In genomic region chr7:45016761-45017160, GRCm38 (mm10) we compare ENCODE assay signal across 8 mouse cellular contexts. TPM values are rescaled to one million over a fixed set of nuclear protein-coding genes. Genes with fewer than 3 reads are reported as not detected.
DNase-seq lines count a peak whose midpoint lies in the region; ATAC-seq and TF ChIP-seq lines count a peak whose summit lies in the region.

No protein-coding gene starts in this region.

- under 1% methylated on average over 4 of the region's 4 CpGs for WGBS in heart, embryonic 10.5 days
- WGBS in forebrain, embryonic 14.5 days = 2% methylated on average over 4 of the region's 4 CpGs
- 2% methylated on average over 4 of the region's 4 CpGs for WGBS in liver, embryonic 16.5 days (ENCODE audit: insufficient replicate concordance)

- peak overlapping the region; percentile 89 for H3K4me3 ChIP-seq in heart, embryonic 10.5 days
- H3K4me3 ChIP-seq in C2C12 (ENCODE audit: insufficient read depth, poor library complexity, severe bottlenecking) = peak overlapping the region; percentile 26
- H3K4me3 ChIP-seq in forebrain, embryonic 14.5 days (ENCODE audit: low read depth, low read length) = peak overlapping the region; percentile 95
- H3K4me3 ChIP-seq in liver, embryonic 16.5 days (ENCODE audit: low read depth, low read length) = peak overlapping the region; percentile 98

- 0 out of 2 replicates have a peak, but pooled peaks have one; percentile 0 for ATAC-seq in forebrain, embryonic 14.5 days
- ATAC-seq in liver, embryonic 16.5 days (ENCODE audit: low read depth) = no peak

- no peak for TF ChIP-seq CTCF in C2C12 (IDR thresholded peaks at IDR 0.05; ENCODE audit: control insufficient read depth, insufficient read depth, insufficient read length)

- H3ac ChIP-seq in C2C12 (ENCODE audit: control insufficient read depth, insufficient read length, low read depth) = peak overlapping the region; percentile 67

- H3K9ac ChIP-seq in forebrain, embryonic 14.5 days (ENCODE audit: low read length) = peak overlapping the region; percentile 52
- peak overlapping the region; percentile 99 for H3K9ac ChIP-seq in liver, embryonic 16.5 days (ENCODE audit: low read depth, low read length)

- H3K27ac ChIP-seq in heart, embryonic 10.5 days = peak overlapping the region; percentile 99
- peak overlapping the region; percentile 85 for H3K27ac ChIP-seq in forebrain, embryonic 14.5 days (ENCODE audit: low read depth, low read length)
- H3K27ac ChIP-seq in liver, embryonic 16.5 days (ENCODE audit: low read length) = peak overlapping the region; percentile 99

- H3K4me2 ChIP-seq in forebrain, embryonic 14.5 days (ENCODE audit: low read length) = peak overlapping the region; percentile 65
- H3K4me2 ChIP-seq in liver, embryonic 16.5 days (ENCODE audit: low read depth, low read length) = peak overlapping the region; percentile 100

- H3K79me2 ChIP-seq in C2C12 (ENCODE audit: control insufficient read depth, insufficient read depth) = peaks cover 46% of the 10 kb centered on the region

- peaks cover 37% of the 10 kb centered on the region for H3K4me1 ChIP-seq in heart, embryonic 10.5 days
- H3K4me1 ChIP-seq in forebrain, embryonic 14.5 days (ENCODE audit: control insufficient read depth, insufficient read depth, low read length) = peaks cover 14% of the 10 kb centered on the region
- H3K4me1 ChIP-seq in liver, embryonic 16.5 days (ENCODE audit: control insufficient read depth, low read depth, low read length) = peaks cover 46% of the 10 kb centered on the region

- no peaks in the 10 kb centered on the region for H3K27me3 ChIP-seq in heart, embryonic 10.5 days (ENCODE audit: insufficient read depth, poor library complexity, severe bottlenecking)
- no peaks in the 10 kb centered on the region for H3K27me3 ChIP-seq in C2C12 (ENCODE audit: control insufficient read depth, insufficient read depth, insufficient read length)
- no peaks in the 10 kb centered on the region for H3K27me3 ChIP-seq in forebrain, embryonic 14.5 days (replicated peaks; ENCODE audit: control insufficient read depth, insufficient read depth, low read length)
- peaks cover 3% of the 10 kb centered on the region; the same call in 1 of the 2 replicates for H3K27me3 ChIP-seq in liver, embryonic 16.5 days (ENCODE audit: control insufficient read depth, insufficient read depth, low read depth, low read length)

- H3K9me3 ChIP-seq in heart, embryonic 10.5 days = no peaks in the 10 kb centered on the region
- no peaks in the 10 kb centered on the region for H3K9me3 ChIP-seq in forebrain, embryonic 14.5 days (replicated peaks; ENCODE audit: control insufficient read depth, low read length)
- no peaks in the 10 kb centered on the region for H3K9me3 ChIP-seq in liver, embryonic 16.5 days (replicated peaks; ENCODE audit: control insufficient read depth, low read length)

- peaks cover 31% of the 10 kb centered on the region for H3K79me3 ChIP-seq in C2C12 (ENCODE audit: low read depth)

- DNase-seq in heart, embryonic 10.5 days (ENCODE audit: low spot score) = no peak
- no peak for DNase-seq in heart, adult 8-10 months (ENCODE audit: low spot score)
- no peak for DNase-seq in forebrain, embryonic 14.5 days (ENCODE audit: low spot score)
- no peak for DNase-seq in yolk sac, embryonic 10.5 days (ENCODE audit: low spot score)
- DNase-seq in right cerebral cortex, postnatal 4 days = no peak
- no peak for DNase-seq in urinary bladder, adult 18-20 months (ENCODE audit: low spot score in 2 of 2)

- H3K36me3 ChIP-seq in heart, embryonic 10.5 days = peaks cover 23% of the 10 kb centered on the region
- H3K36me3 ChIP-seq in C2C12 (ENCODE audit: control insufficient read depth, insufficient read depth) = peaks cover 16% of the 10 kb centered on the region
- H3K36me3 ChIP-seq in forebrain, embryonic 14.5 days (ENCODE audit: control insufficient read depth, insufficient read depth, low read length) = peaks cover 22% of the 10 kb centered on the region
- peaks cover 7% of the 10 kb centered on the region for H3K36me3 ChIP-seq in liver, embryonic 16.5 days (ENCODE audit: control insufficient read depth, insufficient read depth)

TF ChIP-seq in C2C12, 6 proteins besides CTCF, POLR2A, EP300 and RAD21:
- TF ChIP-seq MYOD1 (IDR thresholded peaks at IDR 0.05; ENCODE audit: control insufficient read depth, insufficient read length, low read depth) (no peak), USF1 (IDR thresholded peaks at IDR 0.05; ENCODE audit: low read depth) (no peak), MYOG (IDR thresholded peaks at IDR 0.05; ENCODE audit: control insufficient read depth, extremely low read depth, insufficient read length) (no peak), CEBPB (IDR thresholded peaks at IDR 0.05; ENCODE audit: low read depth) (no peak), FOSL1 (IDR thresholded peaks at IDR 0.05; ENCODE audit: insufficient read depth, low read length, poor library complexity, severe bottlenecking) (no peak), MAX (IDR thresholded peaks at IDR 0.05) (no peak)

RNA-seq across cellular contexts. Expression of gene Scaf1, which starts 0.6 kb away (rescaled TPM):
- 40.5 and 41.0 TPM in 2 replicates for polyA plus RNA-seq in heart, embryonic 10.5 days (2016; fragmentation: Nextera tagmentation; extraction: Ambion mirVana)
- total RNA-seq in heart, adult 8-10 months (2022) = 10 to 100 TPM; 46.8 to 56.2 (median 49.7) TPM
- 58.4 TPM for polyA plus RNA-seq in C2C12 (2012; fragmentation: generic; extraction: Trizol)
- 40.5 and 47.8 TPM in 2 replicates for polyA plus RNA-seq in forebrain, embryonic 14.5 days (2014; fragmentation: Nextera tagmentation; extraction: Ambion mirVana)
- 9.8 and 9.9 TPM in 2 replicates for polyA plus RNA-seq in liver, embryonic 16.5 days (2015; fragmentation: Nextera tagmentation; extraction: Ambion mirVana)

RNA-seq across cellular contexts. Expression of gene Rras, which starts 1.0 kb away (rescaled TPM):
- polyA plus RNA-seq in heart, embryonic 10.5 days (2016; fragmentation: Nextera tagmentation; extraction: Ambion mirVana) = 50.5 and 57.5 TPM in 2 replicates
- 10 to 100 TPM; 40.2 to 49.8 (median 44.1) TPM for total RNA-seq in heart, adult 8-10 months (2022)
- polyA plus RNA-seq in C2C12 (2012; fragmentation: generic; extraction: Trizol) = 56.8 TPM
- polyA plus RNA-seq in forebrain, embryonic 14.5 days (2014; fragmentation: Nextera tagmentation; extraction: Ambion mirVana) = 11.4 and 14.7 TPM in 2 replicates
- polyA plus RNA-seq in liver, embryonic 16.5 days (2015; fragmentation: Nextera tagmentation; extraction: Ambion mirVana) = 20.9 and 23.2 TPM in 2 replicates

RNA-seq across cellular contexts. Expression of gene Bcl2l12, which starts 18.2 kb away (rescaled TPM):
- 44.9 and 57.9 TPM in 2 replicates for polyA plus RNA-seq in heart, embryonic 10.5 days (2016; fragmentation: Nextera tagmentation; extraction: Ambion mirVana)
- total RNA-seq in heart, adult 8-10 months (2022) = 10 to 100 TPM in 3 of 4 experiments, 1 to 10 TPM in 1; 8.6 to 13.5 (median 11.0) TPM
- 18.1 TPM for polyA plus RNA-seq in C2C12 (2012; fragmentation: generic; extraction: Trizol)
- 20.0 and 23.4 TPM in 2 replicates for polyA plus RNA-seq in forebrain, embryonic 14.5 days (2014; fragmentation: Nextera tagmentation; extraction: Ambion mirVana)
- 11.0 and 12.2 TPM in 2 replicates for polyA plus RNA-seq in liver, embryonic 16.5 days (2015; fragmentation: Nextera tagmentation; extraction: Ambion mirVana)

RNA-seq across cellular contexts. Expression of gene Irf3, which starts 19.3 kb away (rescaled TPM):
- polyA plus RNA-seq in heart, embryonic 10.5 days (2016; fragmentation: Nextera tagmentation; extraction: Ambion mirVana) = 61.8 and 71.1 TPM in 2 replicates
- 10 to 100 TPM; 23.2 to 31.9 (median 27.0) TPM for total RNA-seq in heart, adult 8-10 months (2022)
- 43.7 TPM for polyA plus RNA-seq in C2C12 (2012; fragmentation: generic; extraction: Trizol)
- polyA plus RNA-seq in forebrain, embryonic 14.5 days (2014; fragmentation: Nextera tagmentation; extraction: Ambion mirVana) = 52.7 and 60.6 TPM in 2 replicates
- polyA plus RNA-seq in liver, embryonic 16.5 days (2015; fragmentation: Nextera tagmentation; extraction: Ambion mirVana) = 39.8 and 43.2 TPM in 2 replicates

RNA-seq across cellular contexts. Expression of gene Prmt1, which starts 30.4 kb away (rescaled TPM):
- 563 and 740 TPM in 2 replicates for polyA plus RNA-seq in heart, embryonic 10.5 days (2016; fragmentation: Nextera tagmentation; extraction: Ambion mirVana)
- total RNA-seq in heart, adult 8-10 months (2022) = 100 to 1,000 TPM in 2 of 4 experiments, 10 to 100 TPM in 2; 88.3 to 107 (median 102) TPM
- 978 TPM for polyA plus RNA-seq in C2C12 (2012; fragmentation: generic; extraction: Trizol)
- polyA plus RNA-seq in forebrain, embryonic 14.5 days (2014; fragmentation: Nextera tagmentation; extraction: Ambion mirVana) = 241 and 274 TPM in 2 replicates
- 95.6 and 98.6 TPM in 2 replicates for polyA plus RNA-seq in liver, embryonic 16.5 days (2015; fragmentation: Nextera tagmentation; extraction: Ambion mirVana)

Comparison
In these comparisons a context has a peak if more than half of its experiments do, and no peak if none do; other contexts are left out.
1. H3K4me3 ChIP-seq: peak in every context shown above with its lines; median percentile 98 in liver, embryonic 16.5 days; 95 in forebrain, embryonic 14.5 days; 89 in heart, embryonic 10.5 days; 26 in C2C12.